Mouse (Mus musculus): ENCODE measurements around the gene BC034090.

BC034090 gene

GRCm38 (mm10) chr1:155242488-155242745, 1.8 kb downstream of the BC034090 start:
- no peak for DNase-seq (ENCODE audit: low read depth, low spot score)

- DNase-seq (ENCODE audit: low read depth, low spot score), result no peak
Observed at GRCm38 (mm10) chr1:155241701-155242487, 2.4 kb downstream of the BC034090 start.

GRCm38 (mm10) chr1:155239962-155240717, 4.1 kb downstream of the BC034090 start:
- DNase-seq (ENCODE audit: low read depth, low spot score), result no peak

- no peak for DNase-seq (ENCODE audit: low read depth, low spot score)
Observed at GRCm38 (mm10) chr1:155239169-155239568, 5.1 kb downstream of the BC034090 start.

GRCm38 (mm10) chr1:155238126-155238525, 6.1 kb downstream of the BC034090 start:
- no peak for DNase-seq (ENCODE audit: low read depth, low spot score)

- DNase-seq (ENCODE audit: low read depth, low spot score), result no peak
Observed at GRCm38 (mm10) chr1:155237390-155237789, 6.9 kb downstream of the BC034090 start.

- DNase-seq (ENCODE audit: low read depth, low spot score), result no peak
Observed at GRCm38 (mm10) chr1:155236306-155237024, 7.8 kb downstream of the BC034090 start.

- DNase-seq (ENCODE audit: low read depth, low spot score), result no peak
Observed at GRCm38 (mm10) chr1:155235641-155236040, 8.6 kb downstream of the BC034090 start.

- no peak for DNase-seq (ENCODE audit: low read depth, low spot score)
Observed at GRCm38 (mm10) chr1:155233931-155234607, 10.2 kb downstream of the BC034090 start.

- no peak for DNase-seq (ENCODE audit: low read depth, low spot score)
Observed at GRCm38 (mm10) chr1:155233378-155233777, 10.9 kb downstream of the BC034090 start.

- DNase-seq (ENCODE audit: low read depth, low spot score), result no peak
Observed at GRCm38 (mm10) chr1:155232786-155233185, 11.5 kb downstream of the BC034090 start.

- no peak for DNase-seq (ENCODE audit: low read depth, low spot score)
Observed at GRCm38 (mm10) chr1:155232385-155232784, 11.9 kb downstream of the BC034090 start.

- no peak for DNase-seq (ENCODE audit: low read depth, low spot score)
Observed at GRCm38 (mm10) chr1:155229464-155230411, 14.5 kb downstream of the BC034090 start.

- no peak for DNase-seq (ENCODE audit: low read depth, low spot score)
Observed at GRCm38 (mm10) chr1:155223849-155224554, 20.2 kb downstream of the BC034090 start.

- DNase-seq (ENCODE audit: low read depth, low spot score), result no peak
Observed at GRCm38 (mm10) chr1:155223036-155223435, 21.2 kb downstream of the BC034090 start.

- DNase-seq (ENCODE audit: low read depth, low spot score), result no peak
Observed at GRCm38 (mm10) chr1:155222101-155222669, 22.1 kb downstream of the BC034090 start.

GRCm38 (mm10) chr1:155218924-155219323, 25.3 kb downstream of the BC034090 start:
- DNase-seq (ENCODE audit: low read depth, low spot score), result no peak

- no peak for DNase-seq (ENCODE audit: low read depth, low spot score)
Observed at GRCm38 (mm10) chr1:155217865-155218541, 26.2 kb downstream of the BC034090 start.

GRCm38 (mm10) chr1:155216844-155217243, 27.4 kb downstream of the BC034090 start:
- no peak for DNase-seq (ENCODE audit: low read depth, low spot score)
